Mouse (Mus musculus) layer of hippocampus, postnatal 10 days (tissue): ENCODE measurements at regions not wholly inside any gene's neighbourhood (a gene's known extent, or its start where the extent isn't known, plus 50 kb on each side); places are given as distances from the start of the nearest gene placed in this dataset.

ENCODE experiments used
- DNase-seq, 2 experiments: peaks; one replicate each; pipeline ENCODE4 v3.0.0; 2021; ENCODE audit warnings: low spot score in 2 of 2

DNA sequence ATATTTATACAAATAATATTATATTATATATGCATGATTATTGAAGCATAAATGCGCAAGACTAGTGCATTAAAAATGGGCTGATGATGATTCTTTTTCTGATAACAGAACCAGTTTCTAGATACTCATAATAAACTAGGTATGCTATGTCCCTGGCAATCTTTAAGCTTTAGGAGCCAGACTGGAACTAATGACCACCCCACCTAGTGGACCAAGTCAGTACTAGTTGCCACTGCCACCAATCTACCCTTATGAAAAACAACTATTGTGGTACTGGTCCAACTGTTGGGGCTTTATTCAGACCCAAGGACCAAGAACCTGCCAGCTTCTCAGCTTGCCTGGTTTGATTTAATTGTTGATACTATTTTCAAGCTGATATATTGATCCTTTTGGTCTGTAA, 722.8 kb downstream of the Dach1 start:
- no peak for DNase-seq

DNA sequence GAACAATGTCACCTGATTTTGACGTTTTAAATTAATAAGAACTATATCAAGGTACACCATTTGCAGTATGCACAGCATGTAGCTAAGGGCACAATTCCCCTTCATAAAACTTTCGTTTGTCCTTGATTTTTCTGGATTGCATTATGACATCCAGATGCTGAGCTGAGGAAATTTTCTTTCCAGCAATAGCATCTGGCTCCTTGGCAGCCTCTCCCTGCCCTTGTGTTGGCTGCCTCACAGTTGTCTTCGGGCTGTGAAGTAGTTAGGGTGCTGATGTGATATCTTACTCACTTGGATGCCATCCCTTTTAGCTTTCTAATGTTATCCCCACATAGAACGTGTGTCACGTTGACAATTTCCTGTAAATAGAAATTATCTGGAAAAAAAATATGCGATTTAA, 729.2 kb downstream of the Dach1 start:
- no peak for DNase-seq

GRCm38 (mm10) chr14:97435453-97436233, 733.9 kb downstream of the Dach1 start:
- no peak for DNase-seq

- no peak for DNase-seq
Measured at GRCm38 (mm10) chr14:97431221-97431620, 738.3 kb downstream of the Dach1 start.

- DNase-seq, result no peak
Measured at GRCm38 (mm10) chr14:97403176-97403795, 766.3 kb downstream of the Dach1 start.

- DNase-seq, result no peak
Measured at GRCm38 (mm10) chr14:97396385-97396784, 773.2 kb downstream of the Dach1 start.

GRCm38 (mm10) chr14:97395750-97396377, 773.7 kb downstream of the Dach1 start:
- no peak for DNase-seq

GRCm38 (mm10) chr14:97389005-97389404, 780.6 kb downstream of the Dach1 start:
- no peak for DNase-seq

- no peak for DNase-seq
Measured at GRCm38 (mm10) chr14:97380131-97380530, 789.4 kb downstream of the Dach1 start.

DNA sequence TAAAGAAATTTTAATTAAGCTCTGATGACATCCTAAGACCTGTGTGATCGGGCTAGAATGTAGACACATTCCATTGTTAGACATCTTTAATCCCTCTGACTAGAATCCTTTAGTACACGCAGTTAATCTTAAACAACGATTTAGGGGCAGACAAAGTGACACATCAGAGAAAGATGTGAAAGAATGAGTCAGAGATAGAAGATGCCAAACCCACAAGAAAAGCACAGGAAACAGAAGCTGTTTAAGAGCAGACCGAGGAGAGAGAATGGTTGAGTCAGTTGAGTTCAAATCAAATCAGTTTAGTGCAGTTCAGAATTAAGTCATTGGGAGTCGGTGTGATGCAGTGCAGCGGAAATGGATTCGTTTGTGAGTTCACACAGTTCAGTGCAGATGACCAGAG, 812.6 kb downstream of the Dach1 start:
- no peak for DNase-seq

- DNase-seq, result no peak
Measured at GRCm38 (mm10) chr14:97347970-97348369, 821.6 kb downstream of the Dach1 start.

GRCm38 (mm10) chr14:97331388-97331787, 812.5 kb upstream of the Klhl1 start:
- no peak for DNase-seq

- DNase-seq, result no peak
Measured at GRCm38 (mm10) chr14:97329979-97330378, 811.1 kb upstream of the Klhl1 start.

DNA sequence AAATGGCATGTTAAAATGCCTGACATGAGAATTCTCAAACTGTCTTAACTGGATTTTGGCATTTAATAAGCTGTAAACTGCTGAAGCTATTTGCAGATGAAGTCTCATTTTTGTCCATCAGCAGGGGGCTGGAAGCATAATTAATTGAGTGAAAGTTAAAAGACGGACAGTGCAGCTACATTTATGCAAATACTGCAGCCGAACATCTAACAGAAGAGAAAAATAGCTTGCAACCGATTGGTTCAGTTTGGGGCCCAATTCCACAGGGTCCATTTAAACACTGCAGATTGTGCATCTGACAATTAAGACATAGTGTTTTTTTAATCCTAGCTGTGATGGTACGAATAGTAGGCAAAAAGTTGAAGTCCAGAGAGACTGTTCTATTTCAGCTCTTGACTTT, 774.2 kb upstream of the Klhl1 start:
- DNase-seq, result no peak

- no peak for DNase-seq
Measured at GRCm38 (mm10) chr14:97287447-97287846, 768.5 kb upstream of the Klhl1 start.

DNA sequence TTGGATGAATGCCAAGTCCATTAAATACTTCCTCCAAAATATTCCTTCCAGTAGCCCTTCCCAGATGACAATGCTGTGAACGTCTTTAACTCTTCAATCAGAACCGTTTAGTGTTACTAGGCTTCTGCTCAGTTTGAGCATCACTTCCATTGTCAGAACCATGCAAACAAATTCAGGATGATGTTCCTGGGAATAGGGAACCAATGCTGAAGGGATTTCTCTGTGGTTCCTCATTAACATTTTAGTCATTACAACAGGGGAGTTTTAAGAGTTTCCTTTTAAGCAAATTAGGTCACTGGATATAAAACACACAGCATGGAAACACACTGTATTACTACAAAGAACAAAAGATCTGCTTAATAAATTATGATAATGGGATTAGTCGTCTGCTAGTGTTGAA, 739.6 kb upstream of the Klhl1 start:
- no peak for DNase-seq
